Mouse (Mus musculus) megakaryocyte, embryonic 14.5 days (primary cell): ENCODE measurements around the gene Fbxo24.

Source experiments
- FLI1 ChIP-seq: IDR thresholded peaks from 2 replicates; pipeline ENCODE4 v1.6.1; 2012; ENCODE audit warnings: low read length, inconsistent platforms, mixed read lengths
- GATA1 ChIP-seq: IDR thresholded peaks from 3 replicates; pipeline ENCODE4 v1.6.1; 2012; ENCODE audit warnings: mixed read lengths, low read length, inconsistent platforms, borderline replicate concordance

- TF ChIP-seq GATA1 (no peak), FLI1 (no peak)
Measured at GRCm38 (mm10) chr5:137670240-137670639, 41.4 kb upstream of the Fbxo24 start.
